Mouse (Mus musculus): ENCODE data around the gene Rabgap1l.

The Rabgap1l gene

DNA sequence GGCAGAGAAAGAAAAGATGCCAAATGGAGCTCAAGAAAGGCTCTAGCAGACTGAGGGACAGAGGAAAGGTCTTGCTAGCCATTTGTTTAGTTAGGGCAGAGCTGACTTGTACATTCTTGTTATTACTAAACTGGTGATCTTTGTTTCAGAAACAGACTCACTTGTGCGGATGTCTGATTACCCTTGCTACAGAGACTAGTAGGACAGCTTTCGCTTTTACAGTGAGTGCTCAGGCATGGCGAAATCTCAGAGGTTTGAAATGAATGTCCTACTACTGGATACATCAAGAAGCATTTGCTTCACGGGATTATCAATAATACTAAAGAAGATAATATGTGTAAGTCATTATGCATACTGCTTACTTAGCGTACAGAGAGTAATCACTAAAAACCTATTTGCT lies 548.3 kb downstream of the Rabgap1l start:
- no peak for DNase-seq (ENCODE audit: low spot score)

DNA sequence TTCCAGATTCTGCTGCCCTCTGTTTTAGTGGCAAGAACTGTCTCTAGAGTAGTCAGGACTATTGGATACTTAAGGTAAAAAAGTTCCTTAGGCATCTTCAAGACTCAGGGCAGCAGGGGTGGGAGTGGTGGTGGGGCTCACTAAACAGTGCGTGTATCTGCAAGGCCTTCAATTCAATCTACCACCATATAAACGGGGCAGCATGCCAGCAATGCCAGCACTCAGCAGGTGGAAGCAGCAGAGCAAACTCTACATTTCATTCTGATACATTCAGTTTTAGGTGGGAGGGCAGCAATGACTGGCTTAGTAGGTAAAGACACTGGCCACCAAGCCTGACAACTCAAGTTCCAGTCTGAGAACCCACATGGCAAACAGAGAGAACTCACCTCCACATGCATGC lies 552.9 kb downstream of the Rabgap1l start:
- DNase-seq (ENCODE audit: low spot score): no peak

DNA sequence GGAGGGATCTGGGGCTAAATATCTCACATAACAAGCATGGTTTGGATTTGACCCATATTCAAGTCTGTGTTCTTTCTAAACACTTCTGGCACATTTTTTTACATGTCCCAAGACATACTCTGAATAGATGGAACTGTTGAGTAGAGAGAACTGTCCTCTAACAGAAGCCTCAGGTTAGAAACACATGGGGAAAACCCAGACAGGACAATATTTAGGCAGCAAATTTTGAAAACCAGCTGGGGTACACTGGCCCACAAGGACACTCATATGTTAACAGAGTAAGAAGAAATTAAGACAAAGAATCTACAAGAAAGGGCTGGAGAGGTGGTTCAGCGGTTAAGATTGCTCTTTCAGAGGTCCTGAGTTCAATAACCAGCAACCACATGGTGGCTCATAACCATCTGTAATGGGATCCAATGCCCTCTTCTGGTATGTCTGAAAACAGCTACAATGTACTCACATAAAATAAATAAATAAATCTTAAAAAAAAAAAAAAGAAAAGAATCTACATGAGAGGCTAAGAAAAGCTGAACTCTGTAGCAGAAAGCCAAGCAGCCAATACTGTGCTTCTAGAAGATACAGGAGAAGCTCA lies 554.1 kb downstream of the Rabgap1l start:
- no peak for DNase-seq (ENCODE audit: low spot score)

DNA sequence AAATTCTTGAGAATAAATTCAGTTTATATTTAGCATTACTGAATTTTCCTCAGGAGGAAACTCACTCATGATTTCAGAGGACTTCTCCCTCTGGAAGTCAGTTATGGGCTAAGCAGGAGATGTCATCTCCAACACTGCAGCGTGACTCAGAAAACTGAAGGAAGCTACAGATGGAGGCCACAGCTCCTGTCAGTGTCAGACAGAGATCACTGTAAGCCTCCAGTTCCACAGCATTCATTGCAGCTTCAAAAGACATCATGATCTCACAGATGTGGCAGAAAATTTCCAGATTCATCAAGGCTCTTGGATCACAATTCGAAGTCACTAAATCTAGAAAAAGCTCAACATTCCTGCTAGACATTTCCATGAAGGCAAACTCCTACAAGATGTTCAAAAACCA lies 555.0 kb downstream of the Rabgap1l start:
- DNase-seq (ENCODE audit: low spot score): no peak

- DNase-seq (ENCODE audit: low spot score): no peak
These were observed 559.1 kb downstream of the Rabgap1l start for GRCm38 (mm10) chr1:160233921-160234320.

- no peak for DNase-seq (ENCODE audit: low spot score)
These were observed 560.9 kb downstream of the Rabgap1l start for GRCm38 (mm10) chr1:160232113-160232512.

DNA sequence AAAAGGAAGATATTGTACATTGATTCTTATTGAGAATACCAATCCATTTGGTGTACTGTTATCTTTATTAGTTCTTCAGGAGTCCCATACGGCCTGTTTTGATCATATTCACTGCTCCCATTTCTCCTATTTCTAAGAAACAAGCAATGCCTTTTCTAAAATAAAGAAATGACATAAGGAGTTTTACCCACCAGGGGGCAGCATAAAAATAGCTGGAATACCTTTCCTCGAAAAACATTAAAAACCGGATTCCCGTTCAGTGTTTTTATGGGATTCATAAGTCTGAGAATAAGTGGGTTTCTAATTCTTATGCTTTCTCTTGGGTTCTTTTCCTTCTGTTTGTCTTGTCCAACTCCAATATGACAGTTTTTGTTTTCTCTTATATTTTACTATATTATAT lies 562.0 kb downstream of the Rabgap1l start:
- no peak for DNase-seq (ENCODE audit: low spot score)

- no peak for DNase-seq (ENCODE audit: low spot score)
These were observed 565.2 kb downstream of the Rabgap1l start for GRCm38 (mm10) chr1:160227850-160228249.

- DNase-seq (ENCODE audit: low spot score): no peak
These were observed 565.8 kb downstream of the Rabgap1l start for GRCm38 (mm10) chr1:160227196-160227595.

DNA sequence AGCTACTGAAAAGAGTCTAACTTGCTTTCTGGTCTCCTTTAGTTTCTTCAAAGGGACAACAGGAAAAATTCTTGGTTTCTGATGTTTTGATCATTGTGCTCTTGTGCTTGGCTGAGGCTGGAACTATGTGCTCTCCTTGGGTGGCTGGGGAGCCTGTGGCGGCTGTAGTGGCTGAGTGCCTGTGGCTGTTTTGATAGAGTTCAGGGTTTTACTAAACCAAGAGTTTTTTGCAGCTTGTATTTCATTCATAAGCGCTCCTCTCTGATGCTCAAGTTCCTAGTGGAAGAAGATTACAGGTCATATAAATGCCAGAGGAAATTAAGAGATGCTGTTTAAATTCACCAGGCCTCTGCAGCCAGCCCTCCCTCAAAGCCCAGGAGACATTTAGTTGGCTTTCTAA lies 568.9 kb downstream of the Rabgap1l start:
- DNase-seq (ENCODE audit: low spot score): no peak

DNA sequence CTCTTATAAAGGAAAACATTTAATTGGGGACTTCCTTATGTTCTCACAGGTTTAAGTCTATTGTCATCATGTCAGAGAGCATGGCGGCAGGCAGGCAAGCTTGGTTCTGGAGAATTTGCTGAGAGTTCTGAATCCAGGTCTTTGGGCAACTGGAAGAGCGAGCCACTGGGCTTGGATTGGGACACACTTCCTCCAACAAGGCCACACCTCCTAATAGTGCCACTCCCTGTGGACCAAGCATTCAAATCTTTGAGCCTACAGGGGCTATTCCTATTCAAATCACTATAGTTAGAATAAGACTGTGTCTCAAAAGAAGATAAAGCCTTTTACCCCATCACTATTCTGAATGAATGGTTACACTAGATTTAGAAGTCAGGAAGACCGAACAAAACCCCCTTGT lies 575.1 kb downstream of the Rabgap1l start:
- no peak for DNase-seq (ENCODE audit: low spot score)

- DNase-seq (ENCODE audit: low spot score): no peak
These were observed 578.8 kb downstream of the Rabgap1l start for GRCm38 (mm10) chr1:160214171-160214570.

DNA sequence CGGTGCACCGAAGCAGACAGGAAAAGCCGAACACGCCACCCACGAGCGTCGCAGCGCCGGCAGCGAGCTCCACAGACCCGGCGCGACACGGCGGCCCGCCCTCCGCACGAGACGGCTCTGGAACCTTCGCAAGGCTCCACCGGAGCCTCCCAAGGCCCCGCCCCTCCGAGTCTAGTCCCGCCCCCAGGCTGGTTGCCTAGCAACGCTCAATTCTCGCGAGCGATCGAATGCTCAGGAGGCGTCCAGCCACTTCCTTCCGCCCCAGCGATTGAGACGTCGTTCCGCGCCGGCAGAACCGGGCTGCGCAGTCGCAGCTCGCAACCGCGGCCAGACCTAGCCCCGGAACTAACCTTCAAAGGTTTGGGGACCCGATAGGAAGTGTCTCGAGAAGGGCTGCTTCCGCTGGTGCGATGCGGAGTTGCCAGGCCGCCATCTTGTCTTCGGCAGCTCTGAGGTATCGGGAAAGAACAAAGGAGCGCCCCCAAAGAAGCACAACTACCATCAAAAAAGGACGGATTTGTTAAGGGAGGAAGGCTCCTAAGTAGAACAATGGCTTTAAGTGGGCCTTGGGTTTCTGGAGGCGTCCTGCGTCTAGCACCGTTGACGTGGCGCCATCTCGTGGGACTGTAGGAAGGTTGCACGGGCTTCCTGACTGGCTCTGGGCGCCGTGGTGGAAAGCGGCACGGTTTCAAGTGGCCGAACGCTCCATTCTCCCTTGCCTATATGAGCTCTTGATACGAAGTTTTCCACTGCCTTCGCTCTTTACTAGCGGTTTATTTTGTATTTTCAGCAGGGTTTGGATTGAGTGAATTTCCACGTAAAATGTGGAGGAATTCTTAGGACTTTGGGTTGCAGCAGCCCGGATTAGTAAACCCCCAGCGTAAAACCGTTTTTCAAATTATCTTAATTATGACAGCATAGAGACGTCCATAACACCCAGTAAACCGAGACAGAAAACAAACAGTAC lies 580.0 kb downstream of the Rabgap1l start, which contains the start of gene Cacybp:
Gene Cacybp, minus strand, starts transcription at position 173 of the 967 bp plus-strand sequence.
- peak; percentile 99 for DNase-seq (ENCODE audit: low spot score)

GRCm38 (mm10) chr1:160212123-160212691 lies 580.8 kb downstream of the Rabgap1l start:
- peak; percentile 25 for DNase-seq (ENCODE audit: low spot score)

DNA sequence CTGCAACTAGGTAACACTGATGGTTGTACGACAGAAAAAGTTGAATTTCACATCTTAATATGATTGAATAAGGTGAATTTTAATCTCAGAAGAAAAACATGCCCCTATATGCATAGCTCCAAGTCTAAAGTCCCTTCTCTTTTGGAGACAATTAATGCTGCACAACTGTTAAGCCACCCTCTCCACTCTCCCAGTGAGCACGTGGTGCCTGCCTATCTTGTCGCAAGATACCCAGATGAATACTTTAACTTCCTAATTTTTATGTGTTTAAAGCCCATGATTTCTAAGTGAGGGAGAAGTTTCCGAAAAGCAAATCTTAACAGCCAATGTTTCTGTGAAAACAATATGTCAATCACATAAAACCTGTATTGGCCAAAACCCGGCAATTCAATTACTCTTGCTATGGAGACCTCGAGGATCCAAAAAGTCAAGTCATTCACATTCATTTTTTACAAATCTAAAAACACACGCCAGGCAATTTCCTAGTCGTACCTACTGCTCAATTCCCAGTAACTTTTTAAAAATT lies 581.4 kb downstream of the Rabgap1l start:
- DNase-seq (ENCODE audit: low spot score): no peak

GRCm38 (mm10) chr1:160210566-160210965 lies 582.4 kb downstream of the Rabgap1l start:
- no peak for DNase-seq (ENCODE audit: low spot score)

DNA sequence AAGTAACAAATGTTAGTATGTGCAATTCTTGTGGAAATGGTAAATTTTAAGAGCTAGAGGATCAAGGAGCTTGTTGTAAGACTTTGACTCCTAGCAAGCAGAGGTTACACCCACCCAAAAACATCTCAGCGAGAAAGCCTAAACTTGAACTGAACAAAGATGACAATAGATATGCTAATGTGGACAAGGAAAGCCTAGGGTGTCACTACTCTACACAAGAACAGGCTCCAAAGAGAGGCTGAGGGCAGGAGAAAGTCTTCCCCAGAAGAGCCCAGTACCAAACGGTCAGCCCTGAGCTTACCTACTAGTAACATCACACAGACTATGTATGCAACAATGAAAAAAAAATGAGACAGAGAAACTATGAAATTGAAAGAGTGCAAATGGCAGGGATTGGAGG lies 583.2 kb downstream of the Rabgap1l start:
- DNase-seq (ENCODE audit: low spot score): no peak

GRCm38 (mm10) chr1:160205486-160205885 lies 587.5 kb downstream of the Rabgap1l start:
- no peak for DNase-seq (ENCODE audit: low spot score)

- DNase-seq (ENCODE audit: low spot score): no peak
These were observed 597.7 kb downstream of the Rabgap1l start for GRCm38 (mm10) chr1:160195337-160195663.

DNA sequence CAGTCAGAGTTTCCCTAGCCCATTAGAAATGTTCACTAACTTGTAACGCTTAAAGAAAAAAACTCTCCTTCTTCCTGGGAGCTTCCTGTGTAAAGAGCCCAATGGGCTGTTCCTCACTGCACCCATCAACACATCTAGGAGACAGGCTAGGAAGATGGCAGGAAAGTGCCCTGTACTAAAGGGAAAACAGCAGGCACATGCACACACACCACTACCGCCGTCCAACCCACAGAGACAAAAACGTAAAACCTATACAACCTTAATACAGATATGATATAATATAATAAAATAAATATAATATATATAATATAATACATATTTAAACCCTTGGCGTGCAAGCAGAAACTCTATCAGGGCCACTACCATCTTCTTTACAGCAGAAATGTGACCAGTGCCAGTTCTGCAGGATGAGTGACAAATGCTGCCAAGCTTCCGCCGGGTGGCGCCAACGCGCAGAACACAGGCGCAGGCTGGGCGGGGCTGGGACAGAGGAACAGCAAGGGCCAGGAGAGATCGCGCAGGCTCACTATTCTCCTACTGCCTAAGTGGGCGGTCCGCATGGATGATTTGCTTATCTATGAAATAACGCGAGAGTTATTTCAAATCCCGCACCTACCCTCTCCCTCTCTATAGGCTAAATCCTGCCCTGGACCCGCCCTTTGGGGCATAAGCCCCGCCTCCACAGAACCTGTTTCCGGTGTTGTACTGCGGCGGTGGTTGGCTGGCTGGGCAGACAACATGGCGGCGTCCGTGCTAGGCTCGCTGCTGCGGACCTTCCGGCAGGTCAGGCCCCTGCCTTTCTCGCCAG lies 598.3 kb downstream of the Rabgap1l start, which contains the start of gene Mrps14:
Gene Mrps14, plus strand, starts transcription at position 687 of the 808 bp plus-strand sequence.
- peak; percentile 98 for DNase-seq (ENCODE audit: low spot score)

GRCm38 (mm10) chr1:160184506-160184905 lies 608.5 kb downstream of the Rabgap1l start:
- no peak for DNase-seq (ENCODE audit: low spot score)

DNA sequence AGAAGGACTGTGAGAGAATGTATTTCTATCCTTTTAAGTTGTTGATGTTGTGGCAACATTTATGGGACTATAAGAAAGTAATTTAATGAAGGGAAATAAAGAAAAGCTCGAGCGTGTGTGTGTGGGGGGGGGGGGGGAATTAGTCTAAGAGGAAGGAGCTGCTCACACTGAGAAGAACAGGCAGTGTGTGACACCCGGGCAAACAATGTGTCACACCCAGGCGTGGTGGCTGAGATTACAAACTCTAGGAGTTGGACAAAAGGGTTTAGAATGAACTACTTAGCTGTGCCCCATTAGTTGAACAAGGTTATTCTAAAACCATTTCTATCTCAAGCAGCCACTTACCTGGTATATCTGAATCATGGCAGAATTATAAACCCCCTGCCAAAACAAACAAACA lies 611.8 kb downstream of the Rabgap1l start:
- DNase-seq (ENCODE audit: low spot score): no peak
